Mouse (Mus musculus) stomach, postnatal 0 days (tissue): ENCODE results near the gene Gbf1.

ENCODE experiments used
- CTCF ChIP-seq: IDR thresholded peaks from 2 replicates; pipeline ENCODE4 v1.5.1; 2016; ENCODE audit warnings: antibody characterized with exemption, low read depth, mild to moderate bottlenecking, moderate library complexity
- EP300 ChIP-seq: optimal IDR thresholded peaks from 2 replicates; pipeline ENCODE3; 2016; ENCODE audit warnings: antibody characterized with exemption

GRCm38 (mm10) chr19:46312566-46312965 lies 160.3 kb downstream of the Gbf1 start:
- TF ChIP-seq CTCF: no peak
- no peak for TF ChIP-seq EP300
